Mouse (Mus musculus) right cerebral cortex, postnatal 25 days (tissue): ENCODE measurements at regions not wholly inside any gene's neighbourhood (a gene's known extent, or its start where the extent isn't known, plus 50 kb on each side); places are given as distances from the start of the nearest gene placed in this dataset.
A peak's percentile ranks its signal among the peaks of the same experiment; 100 is the strongest.
"Not testable (repeated sequence)": the region's sequence is repeated elsewhere in the genome, so short reads cannot be mapped to it uniquely, and the experiment has no call there.

Source experiments
- DNase-seq: peaks from one replicate; pipeline ENCODE4 v3.0.0; 2022

DNA sequence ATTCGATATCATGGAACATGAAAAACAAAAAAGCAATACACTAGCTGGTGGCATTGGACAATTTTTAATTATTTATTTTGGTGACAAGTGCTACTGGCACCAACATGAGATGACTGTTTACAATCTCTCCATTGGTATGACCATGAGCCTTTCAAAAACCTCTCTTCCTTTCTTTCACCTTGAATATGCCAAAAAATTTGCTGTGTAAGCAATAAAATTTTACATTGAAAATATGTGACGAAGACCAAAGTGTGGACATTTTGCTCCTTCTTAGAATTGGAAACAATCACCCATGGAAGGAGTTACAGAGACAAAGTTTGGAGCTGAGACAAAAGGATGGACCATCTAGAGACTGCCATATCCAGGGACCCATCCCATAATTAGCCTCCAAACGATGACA lies 83.4 kb upstream of the Gm49339 start:
- DNase-seq: not testable (repeated sequence)

DNA sequence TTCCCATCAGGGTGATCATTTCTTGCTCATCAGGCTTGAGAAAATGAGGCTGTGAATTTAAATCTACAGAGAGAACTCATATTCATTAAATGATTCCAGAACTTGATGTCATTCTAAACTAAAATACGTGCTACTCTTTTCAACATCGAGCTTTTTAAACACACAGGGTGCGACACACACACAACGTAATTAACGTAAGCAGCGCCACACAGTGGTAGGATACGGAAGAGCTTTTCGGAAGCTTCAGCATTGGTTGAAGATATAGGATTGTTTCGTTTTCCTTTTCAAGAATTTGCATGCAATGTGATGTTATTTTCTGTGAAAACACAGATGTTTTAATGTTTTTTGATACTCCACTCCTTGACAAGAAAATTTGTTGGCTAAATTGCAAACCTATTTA lies 75.3 kb upstream of the Gm49339 start:
- DNase-seq: peak; percentile 31

DNA sequence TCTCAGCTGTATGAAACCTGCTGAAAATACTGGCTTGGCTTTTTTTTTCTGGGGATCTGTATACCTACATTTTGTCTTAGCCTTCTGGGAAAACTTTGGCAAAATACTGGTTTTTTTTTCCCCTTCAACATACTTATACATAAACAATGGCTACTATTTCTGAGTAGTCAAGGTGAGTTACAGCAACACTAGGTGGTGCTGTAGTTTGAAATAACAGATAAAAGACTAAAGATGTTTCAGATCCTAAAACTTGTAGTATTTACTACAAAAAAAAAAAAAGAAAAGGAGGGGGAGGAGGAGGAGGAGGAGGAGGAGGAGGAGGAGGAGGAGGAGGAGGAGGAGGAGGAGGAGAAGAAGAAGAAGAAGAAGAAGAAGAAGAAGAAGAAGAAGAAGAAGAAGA lies 67.6 kb upstream of the Gm49339 start:
- DNase-seq: no peak

DNA sequence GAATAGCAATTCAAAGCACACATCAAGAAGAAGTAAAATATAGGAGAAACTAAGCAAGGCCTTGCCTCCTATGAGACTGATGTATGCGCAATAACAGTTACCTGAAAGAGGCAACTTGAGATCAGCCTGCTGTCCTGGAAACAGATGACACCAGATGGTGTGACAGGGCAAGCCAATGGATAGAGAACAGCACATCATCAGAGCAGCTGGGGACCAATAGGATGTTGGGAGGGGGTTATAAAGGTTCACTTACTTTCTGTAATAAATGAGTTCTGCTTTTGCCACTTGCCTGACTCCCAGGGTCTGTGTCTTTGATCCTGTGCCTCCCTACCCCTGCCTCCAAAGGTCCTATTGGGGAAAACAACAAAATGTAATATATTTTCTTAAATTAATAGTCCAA lies 65.9 kb upstream of the Gm49339 start:
- DNase-seq: no peak

DNA sequence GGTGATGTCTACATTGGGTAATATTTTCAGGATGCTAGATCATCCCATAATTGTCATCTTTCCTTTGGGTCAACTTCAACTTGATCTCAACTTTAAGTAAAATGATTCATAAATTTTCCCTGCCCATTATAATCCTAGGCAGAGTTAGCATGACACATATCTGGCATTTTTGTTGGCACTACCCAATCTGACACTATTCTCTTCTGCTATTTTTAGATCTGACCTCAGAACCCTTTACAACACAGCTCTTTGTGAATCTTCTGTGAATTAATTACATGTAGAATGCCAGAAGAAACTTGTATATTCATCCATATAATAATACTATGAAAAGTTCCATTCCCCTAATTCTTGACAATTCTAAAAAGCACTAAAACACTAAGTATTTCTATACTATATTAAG lies 63.7 kb upstream of the Gm49339 start:
- DNase-seq: no peak

DNA sequence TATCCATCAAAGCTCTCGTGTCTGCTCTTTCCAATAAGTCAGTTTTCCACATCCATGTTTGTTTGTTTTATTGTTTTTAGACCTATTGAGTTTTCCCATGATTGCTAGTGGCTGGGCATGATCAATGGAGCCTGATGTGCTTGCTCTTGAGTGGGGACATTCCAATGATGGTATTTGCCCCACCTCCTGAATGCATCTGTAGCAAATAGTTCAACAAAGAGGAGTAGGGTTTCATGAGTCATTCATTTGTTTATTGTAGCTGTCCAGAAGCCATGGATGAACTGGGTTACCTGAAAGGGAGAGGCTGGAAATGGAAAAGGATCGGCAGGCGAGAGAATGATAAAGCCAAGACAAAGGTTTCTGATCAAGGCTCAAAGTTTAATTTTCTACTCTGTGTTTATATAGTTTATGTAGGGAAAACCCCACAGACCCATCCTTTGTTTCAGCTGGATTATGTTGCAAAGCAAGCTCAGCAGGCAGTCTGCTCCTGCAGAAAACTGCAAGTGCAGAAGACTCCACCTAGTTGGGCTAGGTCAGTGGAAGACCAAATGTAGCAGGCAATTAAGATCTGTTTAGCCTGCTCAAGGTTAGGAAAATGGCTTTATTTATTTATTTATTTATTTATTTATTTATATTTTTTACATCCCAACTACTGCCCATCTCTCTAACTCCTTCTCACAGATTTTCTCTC lies 63.0 kb upstream of the Gm49339 start:
- DNase-seq: no peak

DNA sequence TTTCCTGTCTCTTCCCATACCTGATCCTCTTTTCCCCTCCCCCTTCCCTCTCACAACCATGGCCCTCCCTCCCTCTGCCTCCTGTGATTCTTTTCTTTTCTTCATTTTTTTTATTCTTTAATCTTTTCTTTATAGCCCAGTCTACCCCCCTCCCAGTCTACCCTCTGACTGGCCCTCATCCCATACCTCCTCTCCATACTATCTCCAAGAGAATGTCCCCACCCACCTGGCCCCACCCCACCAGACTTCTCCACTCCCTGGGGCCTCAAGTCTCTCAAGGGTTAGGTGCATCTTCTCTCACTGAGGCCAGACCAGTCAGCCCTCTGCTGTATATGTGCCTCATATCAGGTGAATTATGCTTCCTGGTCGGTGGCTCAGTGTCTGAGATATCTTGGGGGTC lies 61.9 kb upstream of the Gm49339 start:
- DNase-seq: no peak

DNA sequence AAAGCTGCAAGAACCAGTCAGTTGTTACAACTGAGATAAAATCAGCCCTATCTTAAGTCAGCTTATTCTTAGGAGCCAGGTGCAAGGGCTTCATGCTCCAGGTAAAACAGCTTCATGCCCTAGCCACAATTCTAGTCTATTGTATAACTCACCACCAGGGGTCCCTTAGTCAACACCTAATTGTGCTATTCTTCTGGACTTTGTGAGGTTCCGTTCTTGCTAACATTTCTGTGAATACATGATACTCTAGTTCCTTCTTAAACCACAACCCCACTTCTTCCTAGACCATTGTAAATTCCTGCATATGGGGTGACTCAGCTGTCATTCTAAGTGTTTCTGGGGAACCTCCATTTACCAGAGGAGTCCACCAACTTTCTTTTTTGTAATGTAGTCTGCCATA lies 57.9 kb upstream of the Gm49339 start:
- DNase-seq: no peak
